Mouse (Mus musculus) forebrain, postnatal 0 days (tissue): Measurements from ENCODE around the gene Tiam2. TPM values are rescaled to one million over a fixed set of nuclear protein-coding genes. Genes with fewer than 3 reads are reported as not detected.
A peak's percentile ranks its signal among the peaks of the same experiment; 100 is the strongest.

Source experiments
- ATAC-seq: fragments of 200-750 bp; cut with Nextera tagmentation; 2 replicates; pipeline ENCODE4 v1.8.0; 2017; ENCODE audit warnings: mild to moderate bottlenecking, moderate library complexity
- DNase-seq: peaks from one replicate; pipeline ENCODE4 v3.0.0-alpha.2; 2015
- H3K27ac ChIP-seq: fragments of 300-500 bp; sonication (generic); 2 replicates; pipeline ENCODE4 v1.5.1; 2014; ENCODE audit warnings: low read depth, mild to moderate bottlenecking, antibody characterized with exemption, low read length, moderate library complexity, mixed read lengths
- H3K27me3 ChIP-seq: fragments of 300-500 bp; sonication (generic); 2 replicates; pipeline ENCODE4 v1.6.1; 2014; ENCODE audit warnings: mild to moderate bottlenecking, low read length, mixed read lengths; ENCODE audit not compliant: insufficient read depth
- H3K36me3 ChIP-seq: fragments of 300-500 bp; sonication (generic); 2 replicates; pipeline ENCODE4 v1.6.1; 2014; ENCODE audit warnings: mild to moderate bottlenecking, moderate library complexity; ENCODE audit not compliant: insufficient read depth
- H3K4me1 ChIP-seq: fragments of 300-500 bp; sonication (generic); 2 replicates; pipeline ENCODE4 v1.6.1; 2014; ENCODE audit warnings: antibody characterized with exemption; ENCODE audit not compliant: insufficient read depth
- H3K4me2 ChIP-seq: fragments of 300-500 bp; sonication (generic); 2 replicates; pipeline ENCODE4 v1.6.1; 2014; ENCODE audit warnings: low read depth, mild to moderate bottlenecking, moderate library complexity
- H3K4me3 ChIP-seq: fragments of 300-500 bp; sonication (generic); 2 replicates; pipeline ENCODE4 v1.5.1; 2014; ENCODE audit warnings: low read depth, low read length, mixed read lengths
- H3K9ac ChIP-seq: fragments of 300-500 bp; sonication (generic); 2 replicates; pipeline ENCODE4 v1.6.1; 2014; ENCODE audit warnings: mild to moderate bottlenecking
- H3K9me3 ChIP-seq: fragments of 300-500 bp; sonication (generic); 2 replicates; pipeline ENCODE4 v1.6.1; 2016; ENCODE audit warnings: low read length
- CTCF ChIP-seq: sonication (generic); IDR thresholded peaks from 2 replicates; pipeline ENCODE4 v1.5.1; 2016; ENCODE audit warnings: antibody characterized with exemption, control low read depth, low read depth
- WGBS: fragments of 180-500 bp; shearing (Covaris S2); extraction: QIAGEN DNeasy Blood & Tissue Kit; methylation state at CpG from one replicate; pipeline ENCODE4 v1.1.7; 2014; 5-methylcytosine and 5-hydroxymethylcytosine counted together
- polyA plus RNA-seq: library from polyadenylated mRNA; unstranded; fragments of >200 nt; fragmentation: Nextera tagmentation; extraction: Ambion mirVana; gene quantifications from 2 replicates; pipeline ENCODE4 v1.2.1, GENCODE M21; 2015
- total RNA-seq: library from RNA; depleted of rRNA; stranded (reverse); fragments of >200 nt; gene quantifications from 2 replicates; pipeline ENCODE4 v1.2.3, GENCODE M21; 2014

Tiam2 gene
- total and polyA plus RNA-seq, 2 experiments from 2014 or later = 26.4 to 71.5 TPM

- no peak for ATAC-seq
- WGBS = 74% methylated on average over 2 of the region's 2 CpGs
These were observed 97.0 kb downstream of the Tiam2 start for GRCm38 (mm10) chr17:3423416-3423815.

GRCm38 (mm10) chr17:3428659-3429058 is 102.3 kb downstream of the Tiam2 start:
- TF ChIP-seq CTCF = no peak
- peaks cover 9% of the 10 kb centered on the region for H3K36me3 ChIP-seq
- no peak for DNase-seq
- H3K9me3 ChIP-seq = no peaks in the 10 kb centered on the region
- no peak for ATAC-seq
- H3K9ac ChIP-seq = no peak overlapping the region
- no peak overlapping the region for H3K4me3 ChIP-seq
- H3K27me3 ChIP-seq = no peaks in the 10 kb centered on the region
- WGBS = 91% methylated on average over 9 of the region's 9 CpGs
- no peak overlapping the region for H3K4me2 ChIP-seq
- H3K27ac ChIP-seq = no peak overlapping the region
- H3K4me1 ChIP-seq = no peaks in the 10 kb centered on the region

More at GRCm38 (mm10) chr17:3423416-3423815, 97.0 kb downstream of the Tiam2 start:
- DNase-seq = no peak
- Histone ChIP-seq H3K4me1 (0 out of 2 replicates have a peak, but pooled peaks cover 7% of the 10 kb centered on the region), H3K9ac (no peak overlapping the region), H3K4me3 (no peak overlapping the region), H3K36me3 (peaks cover 9% of the 10 kb centered on the region), H3K27ac (no peak overlapping the region), H3K27me3 (no peaks in the 10 kb centered on the region), H3K4me2 (no peak overlapping the region), H3K9me3 (no peaks in the 10 kb centered on the region)
- TF ChIP-seq CTCF = no peak

GRCm38 (mm10) chr17:3432590-3433498 is 106.5 kb downstream of the Tiam2 start:
- Histone ChIP-seq H3K27ac (no peak overlapping the region), H3K27me3 (no peaks in the 10 kb centered on the region), H3K4me3 (no peak overlapping the region), H3K4me2 (no peak overlapping the region), H3K9me3 (no peaks in the 10 kb centered on the region), H3K4me1 (0 out of 2 replicates have a peak, but pooled peaks cover 5% of the 10 kb centered on the region), H3K9ac (no peak overlapping the region), H3K36me3 (peaks cover 12% of the 10 kb centered on the region)
- TF ChIP-seq CTCF = no peak
- ATAC-seq (peak; percentile 32; the same call in 1 of the 2 replicates), DNase-seq (no peak)
- 54% methylated on average over 10 of the region's 10 CpGs for WGBS

GRCm38 (mm10) chr17:3433521-3434271 is 107.3 kb downstream of the Tiam2 start:
- Histone ChIP-seq H3K9ac (no peak overlapping the region), H3K4me3 (no peak overlapping the region), H3K9me3 (no peaks in the 10 kb centered on the region), H3K27me3 (no peaks in the 10 kb centered on the region), H3K36me3 (peaks cover 14% of the 10 kb centered on the region), H3K27ac (no peak overlapping the region), H3K4me2 (no peak overlapping the region), H3K4me1 (0 out of 2 replicates have a peak, but pooled peaks cover 5% of the 10 kb centered on the region)
- ATAC-seq (no peak), DNase-seq (no peak)
- WGBS = 96% methylated on average over 3 of the region's 3 CpGs
- TF ChIP-seq CTCF = peak; percentile 15; the same call in 1 of the 2 replicates

- Histone ChIP-seq H3K4me3 (no peak overlapping the region), H3K4me1 (0 out of 2 replicates have a peak, but pooled peaks cover 5% of the 10 kb centered on the region), H3K27me3 (no peaks in the 10 kb centered on the region), H3K4me2 (no peak overlapping the region), H3K9me3 (no peaks in the 10 kb centered on the region), H3K36me3 (peaks cover 14% of the 10 kb centered on the region; the same call in 1 of the 2 replicates), H3K9ac (no peak overlapping the region), H3K27ac (no peak overlapping the region)
- DNase-seq (no peak), ATAC-seq (no peak)
- no peak for TF ChIP-seq CTCF
- 88% methylated on average over 1 of the region's 1 CpGs for WGBS
These were observed 108.9 kb downstream of the Tiam2 start for GRCm38 (mm10) chr17:3435299-3435698.

- Histone ChIP-seq H3K9me3 (no peaks in the 10 kb centered on the region), H3K4me1 (0 out of 2 replicates have a peak, but pooled peaks cover 5% of the 10 kb centered on the region), H3K9ac (no peak overlapping the region), H3K36me3 (0 out of 2 replicates have a peak, but pooled peaks cover 14% of the 10 kb centered on the region), H3K27me3 (no peaks in the 10 kb centered on the region), H3K4me3 (no peak overlapping the region), H3K27ac (no peak overlapping the region), H3K4me2 (no peak overlapping the region)
- WGBS = 51% methylated on average over 12 of the region's 12 CpGs
- peak; percentile 44 for DNase-seq
- TF ChIP-seq CTCF = no peak
- no peak for ATAC-seq
These were observed 110.6 kb downstream of the Tiam2 start for GRCm38 (mm10) chr17:3436841-3437515.
